Mouse (Mus musculus) layer of hippocampus, adult 9-10 months (tissue): ENCODE results near the gene Gm49673.
"Not testable (repeated sequence)": the region's sequence is repeated elsewhere in the genome, so short reads cannot be mapped to it uniquely, and the experiment has no call there.

Experiments
- DNase-seq: peaks from one replicate; pipeline ENCODE4 v3.0.0; 2022; ENCODE audit warnings: low spot score

The Gm49673 gene

GRCm38 (mm10) chr17:8147439-8148316, at the start of gene Gm49673, which contains the start of gene Rnaset2a:
Gene Gm49673, minus strand, starts transcription at chr17:8147788.
Gene Rnaset2a, minus strand, starts transcription at chr17:8148097.
- not testable (repeated sequence) for DNase-seq

- no peak for DNase-seq
Measured at GRCm38 (mm10) chr17:8195685-8196376, 48.2 kb upstream of the Gm49673 start.

GRCm38 (mm10) chr17:8193678-8194077, 46.1 kb upstream of the Gm49673 start:
- no peak for DNase-seq

- DNase-seq, result no peak
Measured at GRCm38 (mm10) chr17:8184217-8184616, 36.6 kb upstream of the Gm49673 start.

- no peak for DNase-seq
Measured at GRCm38 (mm10) chr17:8183815-8184214, 36.2 kb upstream of the Gm49673 start.

- DNase-seq, result no peak
Measured at GRCm38 (mm10) chr17:8177090-8177489, 29.5 kb upstream of the Gm49673 start.

- no peak for DNase-seq
Measured at GRCm38 (mm10) chr17:8171081-8171480, 23.5 kb upstream of the Gm49673 start.

- no peak for DNase-seq
Measured at GRCm38 (mm10) chr17:8170331-8170730, 22.7 kb upstream of the Gm49673 start.

- DNase-seq, result not testable (repeated sequence)
Measured at GRCm38 (mm10) chr17:8167436-8167835, 19.8 kb upstream of the Gm49673 start.

- not testable (repeated sequence) for DNase-seq
Measured at GRCm38 (mm10) chr17:8166454-8166853, 18.9 kb upstream of the Gm49673 start.

- DNase-seq, result not testable (repeated sequence)
Measured at GRCm38 (mm10) chr17:8165977-8166376, 18.4 kb upstream of the Gm49673 start.

- not testable (repeated sequence) for DNase-seq
Measured at GRCm38 (mm10) chr17:8165608-8165945, 18.0 kb upstream of the Gm49673 start.

GRCm38 (mm10) chr17:8164701-8165607, 17.4 kb upstream of the Gm49673 start, which contains the start of gene Fgfr1op:
Gene Fgfr1op, plus strand, starts transcription at chr17:8165501.
- peak; percentile 66 for DNase-seq

- not testable (repeated sequence) for DNase-seq
Measured at GRCm38 (mm10) chr17:8160969-8161368, 13.4 kb upstream of the Gm49673 start.

- DNase-seq, result not testable (repeated sequence)
Measured at GRCm38 (mm10) chr17:8158627-8159026, 11.0 kb upstream of the Gm49673 start.

GRCm38 (mm10) chr17:8155982-8156381, 8.4 kb upstream of the Gm49673 start:
- DNase-seq, result not testable (repeated sequence)

- DNase-seq, result not testable (repeated sequence)
Measured at GRCm38 (mm10) chr17:8155010-8155409, 7.4 kb upstream of the Gm49673 start.

GRCm38 (mm10) chr17:8146931-8147330, 657 bp downstream of the Gm49673 start:
- not testable (repeated sequence) for DNase-seq

- not testable (repeated sequence) for DNase-seq
Measured at GRCm38 (mm10) chr17:8143802-8144673, 3.5 kb downstream of the Gm49673 start.

- DNase-seq, result not testable (repeated sequence)
Measured at GRCm38 (mm10) chr17:8140210-8140609, 7.4 kb downstream of the Gm49673 start.

GRCm38 (mm10) chr17:8138116-8138515, 9.5 kb downstream of the Gm49673 start:
- not testable (repeated sequence) for DNase-seq
